Mouse (Mus musculus) bone marrow macrophage, adult 2 months (primary cell): ENCODE measurements around the gene Kank4.

Source experiments
- CTCF ChIP-seq: IDR thresholded peaks from 2 replicates; pipeline ENCODE4 v1.5.1; 2012; ENCODE audit warnings: low read depth, mild to moderate bottlenecking, low read length, moderate library complexity
- POLR2A ChIP-seq: IDR thresholded peaks from 2 replicates; pipeline ENCODE4 v1.6.1; 2012; ENCODE audit warnings: mild to moderate bottlenecking, low read depth, low read length, borderline replicate concordance

GRCm38 (mm10) chr4:98857037-98857648 is 39.8 kb upstream of the Kank4 start:
- TF ChIP-seq CTCF = no peak
- TF ChIP-seq POLR2A = no peak
